Mouse (Mus musculus) left cerebral cortex, postnatal 10 days (tissue): ENCODE data around the gene Tpcn1. TPM values are rescaled to one million over a fixed set of nuclear protein-coding genes. Genes with fewer than 3 reads are reported as not detected.

Experiments
- DNase-seq, 2 experiments: peaks; one replicate each; pipeline ENCODE4 v3.0.0; 2021 to 2022; ENCODE audit warnings: low spot score in 2 of 2, mixed read lengths in 1 of 2; ENCODE audit errors: extremely low spot score in 1 of 2
- intact Hi-C: fragments of 180-260 bp; cut with DNase I; formaldehyde crosslinking; loops from one replicate; pipeline ENCODE4 v1.15.1; 2025
- total RNA-seq, 2 experiments: library from RNA; stranded (reverse); gene quantifications; 2 replicates each; pipeline ENCODE4 v1.2.3; 2021

Gene Tpcn1
- total RNA-seq, 2 experiments from 2014 or later = 39.2 to 45.2 TPM

- intact Hi-C loops = no loop called here
- peak; percentile 97 to 98 for DNase-seq
Measured at GRCm38 (mm10) chr5:120612442-120612821, 24.0 kb upstream of the Tpcn1 start, which contains the start of the genes Rita1 and Ddx54. Rita1 (minus strand) TSS chr5:120612589. Ddx54 (plus strand) TSS chr5:120612739.

DNA sequence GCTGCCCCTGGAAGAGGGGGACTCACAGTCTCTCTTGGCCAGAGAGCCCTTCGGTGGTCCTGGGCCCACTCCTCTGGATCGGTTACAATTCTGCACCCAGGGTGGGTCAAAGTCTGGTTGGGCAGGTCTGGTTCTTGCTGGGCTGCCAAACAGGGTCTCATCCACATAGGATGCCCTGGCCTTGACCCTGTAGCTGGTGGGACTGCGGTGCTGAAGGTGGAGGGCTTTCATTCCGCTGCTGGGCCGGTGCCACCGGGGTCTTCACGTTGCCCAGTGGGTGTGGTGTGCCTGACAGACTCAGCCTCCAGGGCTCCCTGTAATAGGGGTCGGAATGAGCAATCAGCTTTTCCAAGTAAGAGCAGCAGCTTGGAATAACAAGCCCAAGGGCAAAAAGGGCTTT, 22.9 kb upstream of the Tpcn1 start:
- no peak for DNase-seq
- intact Hi-C loops = no loop called here

DNA sequence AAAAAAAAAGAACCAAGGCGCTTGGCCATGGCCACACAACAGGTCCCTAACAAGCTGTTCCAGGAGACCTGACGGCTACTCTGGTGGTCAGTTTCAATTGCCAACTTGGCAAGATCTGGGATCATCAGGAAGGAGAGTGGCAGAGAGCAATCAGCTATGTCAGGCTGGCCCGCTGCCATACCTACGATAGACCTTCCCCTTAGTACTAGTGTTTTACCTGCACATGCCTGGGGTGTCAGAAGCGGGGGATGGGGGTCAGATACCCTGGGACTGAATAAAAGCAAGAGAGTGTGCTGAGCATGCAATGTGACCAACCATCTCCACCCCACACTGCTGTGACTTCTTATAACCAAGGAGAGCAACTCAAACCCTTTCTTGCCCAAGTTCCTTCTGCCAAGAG, 22.4 kb upstream of the Tpcn1 start:
- intact Hi-C loops = no loop called here

DNA sequence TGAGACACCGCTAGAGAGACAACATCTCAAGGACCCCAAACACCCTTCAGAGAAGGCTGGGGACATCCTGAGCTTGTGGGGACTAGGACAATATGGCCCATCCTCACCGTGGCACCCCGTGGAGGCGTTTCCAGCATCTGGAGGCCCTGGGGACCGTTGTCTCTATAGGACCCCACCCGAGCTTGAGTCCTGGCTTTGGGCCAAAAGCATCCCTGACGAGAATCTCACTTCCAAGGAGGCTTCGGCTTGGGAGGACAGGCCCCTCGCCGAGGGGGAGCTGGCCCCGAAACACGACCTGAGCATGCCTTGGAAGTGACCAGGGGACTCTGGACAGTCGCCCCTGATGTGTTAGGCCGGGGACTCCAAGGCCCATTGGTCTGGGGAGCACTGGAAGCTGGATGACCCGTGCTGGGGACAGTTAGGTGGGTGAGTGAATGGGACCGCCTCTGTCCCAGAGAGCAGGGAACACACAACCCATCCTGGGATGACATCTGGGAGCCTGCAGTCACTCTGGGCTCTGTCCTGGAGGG, 20.8 kb upstream of the Tpcn1 start:
- intact Hi-C loops = no loop called here
- no peak for DNase-seq

More for the DNA sequence above, 22.4 kb upstream of the Tpcn1 start:
- DNase-seq = no peak

GRCm38 (mm10) chr5:120607335-120607734, 18.9 kb upstream of the Tpcn1 start:
- no peak for DNase-seq
- intact Hi-C loops = no loop called here

GRCm38 (mm10) chr5:120606590-120607200, 18.2 kb upstream of the Tpcn1 start:
- intact Hi-C loops = no loop called here
- no peak for DNase-seq

DNA sequence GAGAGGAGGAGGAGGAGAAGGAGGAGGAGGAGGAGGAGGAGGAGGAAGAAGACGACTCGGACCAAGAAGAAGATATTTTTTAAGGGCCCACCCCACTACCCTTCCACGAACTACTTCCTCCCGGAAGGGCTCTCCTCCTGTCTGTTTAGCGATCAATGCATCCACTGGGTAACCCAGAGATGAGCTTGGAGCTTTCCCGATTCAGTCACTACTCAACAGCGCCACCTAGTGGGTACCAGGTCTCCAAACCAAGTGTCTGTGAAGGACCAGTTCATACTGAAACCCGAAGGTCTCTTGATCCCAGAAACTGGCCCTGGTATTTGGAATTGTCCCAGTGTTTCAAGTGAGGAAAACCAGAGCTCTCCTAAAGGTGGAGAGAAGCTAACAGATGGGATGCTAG, 17.2 kb upstream of the Tpcn1 start:
- intact Hi-C loops = loop anchor here (2.0 kb wide), 1 partner anchor 101 kb away; no protein-coding TSS in a partner anchor
- DNase-seq = peak; percentile 90 to 91

DNA sequence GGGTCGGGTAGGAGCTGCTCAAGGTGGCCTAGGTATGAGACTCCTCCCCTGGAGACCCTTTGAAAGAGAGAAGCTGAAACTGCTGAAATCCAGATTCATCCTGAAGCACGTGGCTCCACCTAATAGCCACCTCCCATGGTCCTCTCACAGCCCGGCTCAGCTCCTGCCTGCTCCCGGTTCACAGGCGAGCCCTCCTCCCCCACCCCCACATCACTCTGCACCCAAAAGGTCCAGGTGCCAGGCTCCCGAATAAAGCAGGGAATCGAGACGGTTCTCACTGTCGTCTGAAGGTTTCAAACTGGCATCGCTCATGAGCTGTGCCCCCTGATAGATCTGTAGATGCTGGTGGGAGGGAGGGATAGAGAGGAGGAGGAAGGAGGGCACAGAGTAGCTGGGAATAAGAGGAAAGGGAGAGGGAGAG, 16.8 kb upstream of the Tpcn1 start:
- no peak for DNase-seq
- intact Hi-C loops = loop anchor here (2.0 kb wide), 1 partner anchor 100 kb away; no protein-coding TSS in a partner anchor

- intact Hi-C loops = loop anchor here (2.0 to 5.0 kb wide), 2 partner anchors 100 to 463 kb away; no protein-coding TSS in a partner anchor
- DNase-seq = peak in 1 of 2 experiments; percentile 88
Measured at GRCm38 (mm10) chr5:120604839-120605238, 16.4 kb upstream of the Tpcn1 start.

- intact Hi-C loops = loop anchor here (5.0 kb wide), 1 partner anchor 461 kb away; no protein-coding TSS in a partner anchor
- DNase-seq = no peak
Measured at GRCm38 (mm10) chr5:120603515-120603914, 15.0 kb upstream of the Tpcn1 start.

DNA sequence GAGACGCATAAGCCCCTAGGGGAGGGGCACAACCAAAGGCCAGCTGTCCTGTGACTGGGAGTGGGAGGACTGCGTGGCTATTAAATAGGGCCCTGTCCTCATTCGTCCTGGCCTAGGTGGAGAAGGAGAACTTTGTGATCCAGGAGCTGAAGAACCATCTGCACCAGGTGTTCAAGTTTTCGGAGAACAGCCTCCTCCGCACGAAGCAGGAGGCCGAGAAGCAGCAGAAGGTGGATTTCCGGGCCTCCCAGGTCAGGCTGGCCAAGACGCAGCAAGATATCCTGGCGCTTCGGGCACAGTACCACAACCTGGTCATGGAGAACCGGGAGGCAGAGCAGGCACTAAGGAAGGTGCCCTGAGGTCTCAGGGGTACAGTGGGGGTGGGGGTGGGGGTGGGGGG, 13.7 kb upstream of the Tpcn1 start:
- DNase-seq = no peak
- intact Hi-C loops = loop anchor here (5.0 kb wide), 1 partner anchor 460 kb away; no protein-coding TSS in a partner anchor

DNA sequence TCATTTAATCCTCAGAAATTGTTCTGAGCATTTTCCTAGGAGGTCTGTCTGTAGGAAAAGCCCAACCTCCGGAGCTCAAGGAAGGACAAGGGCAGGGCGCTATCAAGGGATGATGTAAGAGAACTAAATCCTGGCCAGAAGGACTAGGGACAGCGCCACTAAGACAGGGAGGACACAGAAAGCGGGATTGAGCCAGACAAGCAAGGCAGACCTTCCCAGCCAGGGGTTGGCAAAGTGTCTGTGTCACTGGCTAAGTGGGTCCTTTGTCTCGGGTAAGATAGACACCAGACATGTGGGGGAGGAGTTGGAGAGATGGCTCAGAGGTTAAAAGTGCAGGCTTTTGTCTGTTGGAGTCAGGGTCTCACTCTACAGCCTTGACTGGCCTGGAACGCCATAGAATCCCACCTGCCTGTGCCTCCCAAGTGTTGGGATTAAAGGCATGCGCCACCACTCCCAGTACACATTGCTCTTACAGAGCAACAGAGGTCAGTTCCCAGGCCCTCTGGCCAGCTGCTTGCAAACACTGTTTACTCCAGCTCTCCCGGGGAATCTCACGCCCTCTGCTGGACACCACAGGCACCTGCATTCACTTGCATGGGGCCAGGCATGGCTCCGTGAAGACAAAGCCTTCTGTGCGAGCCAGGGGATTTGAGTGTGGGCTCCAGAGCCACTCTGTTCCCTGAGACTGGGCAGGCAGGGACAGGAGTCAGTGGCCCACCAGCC, 12.6 kb upstream of the Tpcn1 start:
- intact Hi-C loops = loop anchor here (5.0 kb wide), 1 partner anchor 459 kb away; no protein-coding TSS in a partner anchor
- no peak for DNase-seq

GRCm38 (mm10) chr5:120599625-120600024, 11.2 kb upstream of the Tpcn1 start:
- no peak for DNase-seq
- intact Hi-C loops = loop anchor here (5.0 kb wide), 1 partner anchor 457 kb away; no protein-coding TSS in a partner anchor

DNA sequence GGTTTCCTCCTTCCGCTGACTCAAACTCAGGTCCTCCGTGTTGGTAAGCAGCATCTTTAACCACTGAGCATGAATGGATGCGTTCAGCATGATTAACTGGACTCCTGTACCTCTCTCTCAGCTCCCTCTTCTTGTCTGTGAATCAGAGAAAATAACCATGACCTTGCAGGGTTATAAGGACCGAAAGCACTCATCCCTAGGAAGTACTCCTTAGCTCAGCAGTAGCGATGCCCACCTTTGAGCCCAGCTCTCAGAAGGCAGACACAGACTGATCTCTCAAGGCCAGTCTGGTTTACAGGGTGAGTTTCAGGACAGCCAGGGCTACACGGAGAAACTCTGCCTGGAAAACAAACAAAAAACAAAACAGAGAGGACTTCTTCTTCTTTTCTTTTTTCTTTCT, 6.0 kb upstream of the Tpcn1 start:
- DNase-seq = no peak
- intact Hi-C loops = no loop called here

DNA sequence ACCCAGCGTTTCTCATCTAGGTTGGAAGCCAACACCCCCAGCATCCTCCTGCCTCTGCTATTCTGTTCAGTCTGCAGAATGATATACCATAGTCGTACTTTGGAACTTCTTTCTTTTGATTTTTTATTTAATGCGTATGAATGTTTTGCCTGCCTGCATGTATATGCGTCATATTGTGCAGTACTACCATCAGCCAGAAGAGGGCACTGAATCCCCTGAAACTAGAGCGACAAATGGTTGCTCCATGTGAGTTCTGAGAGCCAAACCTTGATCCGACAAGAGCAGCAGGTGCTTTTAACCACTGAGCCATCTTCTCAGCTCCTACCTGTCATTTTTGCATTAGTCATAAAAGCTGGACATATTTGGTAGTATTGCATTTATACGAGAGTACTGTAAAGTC, 3.7 kb upstream of the Tpcn1 start:
- intact Hi-C loops = no loop called here
- DNase-seq = no peak

- no peak for DNase-seq
- intact Hi-C loops = no loop called here
Measured at GRCm38 (mm10) chr5:120590356-120591010, 2.0 kb upstream of the Tpcn1 start.

DNA sequence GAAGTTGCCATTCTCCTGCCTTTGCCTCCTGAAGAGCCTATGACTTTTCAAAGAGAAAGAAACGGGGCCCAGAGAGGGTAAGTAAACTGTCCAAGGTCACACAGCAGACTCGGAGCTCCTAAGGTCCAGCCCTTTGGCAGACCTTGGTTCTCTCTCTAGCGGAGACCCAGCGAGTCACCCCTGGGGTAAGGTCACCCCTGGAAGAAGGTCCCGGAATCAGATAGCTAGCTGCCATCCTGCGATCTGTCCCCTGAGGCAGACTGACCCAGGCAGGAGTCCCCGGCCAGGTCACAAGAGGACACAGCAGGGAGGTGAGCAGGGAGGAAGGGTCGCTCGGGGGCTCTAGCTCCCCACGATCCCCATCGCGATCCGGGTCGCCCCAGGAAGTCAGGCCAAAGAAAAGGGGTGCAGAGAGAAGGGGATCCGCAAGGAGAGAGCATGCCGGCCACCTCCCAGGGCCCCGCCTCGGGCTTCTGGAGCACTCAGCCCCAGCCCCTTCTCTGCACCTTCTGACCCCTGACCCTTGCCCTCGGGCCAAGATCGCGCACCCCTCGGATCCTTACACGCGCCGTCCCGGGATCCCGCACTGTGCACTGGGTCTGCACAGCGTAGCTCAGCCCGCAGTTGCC, 419 bp downstream of the Tpcn1 start:
- intact Hi-C loops = no loop called here
- no peak for DNase-seq

DNA sequence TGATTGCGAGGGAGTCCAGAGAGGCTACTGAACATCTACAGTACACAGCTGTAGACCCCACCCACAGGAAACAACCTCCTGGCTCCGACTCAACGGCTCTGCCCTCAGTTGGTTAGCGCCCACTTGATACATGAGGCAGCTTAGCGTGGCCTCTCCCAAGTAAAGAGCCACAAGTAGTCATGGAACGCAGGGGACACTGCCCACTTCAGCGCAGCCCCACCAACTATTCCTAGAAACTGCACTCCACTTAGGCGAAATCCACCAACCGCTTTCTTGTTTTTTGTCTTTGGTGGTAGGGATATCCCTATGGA, 902 bp downstream of the Tpcn1 start:
- DNase-seq = peak in 1 of 2 experiments; percentile 69
- intact Hi-C loops = no loop called here
